Mouse (Mus musculus) fibroblast of lung, adult 2 months (primary cell): ENCODE data around the gene Gucy1b2.

Experiments used
- DNase-seq: peaks from one replicate; pipeline ENCODE4 v3.0.0-alpha.2; 2011; ENCODE audit warnings: low read depth

The Gucy1b2 gene

DNA sequence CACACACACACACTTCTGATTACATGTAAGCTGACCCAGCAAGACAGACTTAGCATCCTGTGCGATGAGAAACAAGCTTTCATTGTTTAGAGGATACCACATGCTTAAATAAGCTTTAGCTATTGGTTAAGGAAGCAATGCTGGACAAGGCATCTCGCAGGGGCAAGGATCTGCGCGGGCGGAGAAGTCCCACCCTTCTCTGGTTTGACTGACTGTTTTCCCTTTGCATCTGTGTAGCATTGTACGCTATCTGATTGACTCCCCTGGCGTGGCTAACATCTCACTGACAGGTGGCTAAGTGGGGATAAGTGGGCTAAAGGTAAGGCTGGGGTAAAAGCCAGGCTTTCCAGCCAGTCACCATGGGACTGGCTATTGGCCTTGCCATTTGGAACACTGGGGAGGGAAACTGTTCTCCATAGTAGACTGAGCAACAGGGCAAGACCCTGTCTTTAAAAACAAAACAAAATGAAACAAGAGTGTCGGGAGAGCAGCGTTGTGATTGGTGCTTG, at the start of gene Gucy1b2:
Gene Gucy1b2, minus strand, starts transcription at position 51 of the 509 bp plus-strand sequence.
- no peak for DNase-seq

GRCm38 (mm10) chr14:62497391-62497790, 41.3 kb upstream of the Gucy1b2 start:
- peak; percentile 73 for DNase-seq

- no peak for DNase-seq
These were observed 40.4 kb upstream of the Gucy1b2 start for GRCm38 (mm10) chr14:62496501-62496900.

- no peak for DNase-seq
These were observed 37.4 kb upstream of the Gucy1b2 start for GRCm38 (mm10) chr14:62493456-62493855.

DNA sequence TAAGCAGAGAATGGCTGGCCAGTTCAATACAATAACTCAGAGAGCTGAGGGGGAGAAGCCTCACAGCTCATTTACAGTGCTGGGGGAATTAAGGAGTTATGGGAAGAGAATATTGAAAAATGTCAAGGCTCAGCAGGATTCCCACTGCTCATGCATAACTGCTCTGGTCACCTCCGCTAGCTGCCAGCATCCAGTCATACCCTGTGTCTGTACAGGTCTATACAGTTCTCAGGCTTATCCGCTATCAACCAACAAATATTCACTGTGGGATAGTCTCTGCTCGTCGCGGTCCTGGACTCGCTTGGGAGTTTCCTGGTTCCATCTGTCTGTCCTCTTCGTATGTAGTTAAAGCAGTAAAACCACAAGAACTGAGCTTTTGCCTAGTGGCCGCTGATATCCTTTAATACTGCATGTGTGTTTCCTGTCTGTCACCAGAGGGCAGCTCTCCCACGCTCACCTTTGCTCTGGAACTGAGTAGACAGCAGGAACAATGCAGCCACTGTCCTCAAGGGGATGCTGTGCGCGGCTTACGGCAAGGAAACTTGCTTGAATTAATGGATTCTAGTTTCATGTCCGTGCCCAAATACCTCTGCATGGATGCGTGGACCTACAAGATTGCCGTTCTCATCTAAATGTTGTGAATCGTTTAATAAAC, 36.2 kb upstream of the Gucy1b2 start:
- DNase-seq = peak; percentile 77

- no peak for DNase-seq
These were observed 32.2 kb upstream of the Gucy1b2 start for GRCm38 (mm10) chr14:62488270-62488669.

DNA sequence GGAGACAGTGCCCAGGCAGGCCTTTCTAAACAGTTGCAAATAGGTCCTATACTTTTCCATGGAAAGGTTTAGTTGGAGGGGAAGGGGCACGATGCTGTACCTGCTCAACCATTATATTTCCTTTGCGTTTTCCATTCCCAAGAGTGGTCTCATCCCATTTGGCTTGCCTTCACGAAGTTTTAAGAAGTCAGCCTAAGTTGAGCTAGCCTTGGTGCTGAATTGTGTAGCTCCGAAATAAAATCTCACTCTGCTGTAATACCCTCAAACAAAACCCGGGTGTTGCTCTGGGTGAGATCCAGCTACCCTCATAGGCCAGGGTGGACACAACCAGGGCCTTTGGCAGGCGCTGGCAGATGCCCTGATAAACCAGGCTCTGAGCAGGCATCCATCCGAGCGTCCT, 25.3 kb upstream of the Gucy1b2 start:
- no peak for DNase-seq

GRCm38 (mm10) chr14:62479395-62479794, 23.3 kb upstream of the Gucy1b2 start:
- no peak for DNase-seq

GRCm38 (mm10) chr14:62474481-62474880, 18.4 kb upstream of the Gucy1b2 start:
- no peak for DNase-seq

- DNase-seq = no peak
These were observed 16.0 kb upstream of the Gucy1b2 start for GRCm38 (mm10) chr14:62472061-62472460.

DNA sequence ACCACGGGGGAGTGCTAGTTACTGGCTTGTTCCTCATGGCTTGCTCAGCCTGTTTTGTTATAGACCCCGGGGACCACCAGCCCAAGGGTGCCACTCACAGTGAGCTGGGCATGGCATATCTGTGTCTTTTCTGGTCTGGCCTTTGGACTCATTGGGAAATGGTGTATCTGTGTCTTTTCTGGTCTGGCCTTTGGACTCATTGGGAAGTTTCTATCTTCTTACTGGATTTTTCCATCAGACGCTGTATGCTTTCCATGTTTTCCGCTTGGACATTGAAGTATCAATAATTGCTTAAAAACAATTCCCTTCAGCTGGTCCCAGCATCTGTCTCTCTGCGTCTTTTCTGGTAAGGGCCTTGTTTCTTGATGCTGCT, 12.7 kb upstream of the Gucy1b2 start:
- no peak for DNase-seq

DNA sequence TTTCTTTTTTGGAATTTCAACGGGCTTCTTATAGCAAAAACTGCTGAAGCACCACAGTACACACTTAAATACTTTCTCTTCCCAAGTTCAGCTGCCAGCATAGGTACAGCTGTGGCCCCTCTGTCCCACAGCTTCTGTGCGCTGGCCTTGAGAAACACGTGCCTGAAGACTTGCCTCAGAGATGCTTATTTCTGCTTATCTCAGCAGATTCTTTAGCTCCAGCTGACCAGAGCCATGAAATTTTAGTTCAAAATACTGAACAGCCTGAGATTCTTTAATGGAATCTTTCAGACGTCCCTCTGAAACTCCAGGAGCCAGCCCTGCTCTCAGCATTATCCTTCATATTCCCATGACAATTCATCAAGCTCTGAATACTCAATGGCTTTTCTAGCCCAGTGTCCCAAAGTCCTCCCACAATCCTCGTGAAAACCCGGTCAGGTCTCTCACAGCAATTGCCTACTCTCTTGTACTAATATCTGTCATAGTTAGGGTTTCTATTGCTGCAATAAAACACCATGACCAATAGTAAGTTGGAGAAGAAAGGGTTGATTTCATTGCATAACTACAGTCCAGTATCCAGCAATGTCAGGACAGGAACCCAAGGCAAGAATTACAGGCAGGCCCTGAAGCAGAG, 12.1 kb upstream of the Gucy1b2 start:
- no peak for DNase-seq

DNA sequence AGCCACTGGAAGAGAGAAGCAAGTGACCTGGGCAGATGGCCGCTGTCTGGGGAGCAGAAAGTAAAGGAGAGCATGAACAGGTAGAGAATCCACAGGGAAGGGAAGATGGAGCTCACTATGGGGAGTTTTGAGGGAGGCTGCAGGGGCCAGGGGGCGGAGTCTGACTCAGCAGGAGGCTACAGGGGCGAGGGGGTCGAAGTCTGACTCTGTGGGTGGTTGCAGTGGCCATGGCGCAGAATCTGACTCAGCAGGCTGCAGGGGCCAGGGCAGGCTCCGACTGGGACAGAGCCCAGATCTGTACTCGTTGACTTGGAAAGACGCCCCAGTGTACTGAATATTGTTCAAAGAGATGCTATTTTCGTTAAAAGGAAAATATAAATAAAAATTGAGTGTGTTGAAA, 8.9 kb upstream of the Gucy1b2 start:
- peak; percentile 42 for DNase-seq

DNA sequence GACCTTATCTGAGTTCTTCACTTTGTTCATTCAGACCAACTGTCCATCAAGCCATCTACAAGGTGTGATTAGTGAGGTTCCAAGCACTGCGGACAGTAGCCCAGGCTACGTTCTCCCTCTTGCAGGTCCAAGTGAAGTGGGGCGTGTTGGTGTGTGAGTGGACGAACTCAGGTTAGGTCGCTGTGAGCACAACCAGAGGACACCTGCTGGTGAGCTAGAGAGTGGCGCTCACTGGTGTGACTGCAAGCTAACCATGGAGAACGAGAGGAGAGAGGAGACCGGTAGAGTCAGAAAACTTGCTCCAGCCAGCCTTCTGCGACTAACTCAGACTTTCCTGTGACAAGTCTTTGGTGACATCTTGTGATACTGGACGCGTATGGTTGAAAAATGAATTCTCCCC, 3.5 kb upstream of the Gucy1b2 start:
- DNase-seq = no peak

GRCm38 (mm10) chr14:62457420-62458181, 1.5 kb upstream of the Gucy1b2 start:
- peak; percentile 62 for DNase-seq

GRCm38 (mm10) chr14:62455570-62455879, 564 bp downstream of the Gucy1b2 start:
- no peak for DNase-seq

GRCm38 (mm10) chr14:62454760-62455569, 1.1 kb downstream of the Gucy1b2 start:
- no peak for DNase-seq

- no peak for DNase-seq
These were observed 2.0 kb downstream of the Gucy1b2 start for GRCm38 (mm10) chr14:62454136-62454535.

DNA sequence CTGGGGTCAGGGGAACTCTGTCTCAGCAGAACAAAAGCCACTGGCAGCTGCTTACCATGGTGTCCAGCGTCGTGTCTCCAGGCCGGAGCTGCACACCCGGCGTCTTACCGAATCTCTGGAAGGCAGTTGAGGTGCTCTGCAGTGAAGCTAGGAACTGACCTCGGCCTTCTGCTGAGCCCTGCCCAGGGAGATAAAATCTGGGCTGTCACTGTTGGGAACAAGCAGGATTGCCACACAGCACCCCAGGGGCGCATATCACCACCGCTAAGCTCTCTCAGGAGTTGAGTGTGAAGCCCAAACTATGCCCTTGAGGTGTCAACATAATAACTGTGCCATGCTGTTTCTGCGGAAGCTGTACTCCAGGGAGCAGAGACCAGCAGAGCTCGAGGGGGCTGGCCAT, 2.8 kb downstream of the Gucy1b2 start:
- DNase-seq = no peak

GRCm38 (mm10) chr14:62450706-62451105, 5.4 kb downstream of the Gucy1b2 start:
- DNase-seq = no peak

DNA sequence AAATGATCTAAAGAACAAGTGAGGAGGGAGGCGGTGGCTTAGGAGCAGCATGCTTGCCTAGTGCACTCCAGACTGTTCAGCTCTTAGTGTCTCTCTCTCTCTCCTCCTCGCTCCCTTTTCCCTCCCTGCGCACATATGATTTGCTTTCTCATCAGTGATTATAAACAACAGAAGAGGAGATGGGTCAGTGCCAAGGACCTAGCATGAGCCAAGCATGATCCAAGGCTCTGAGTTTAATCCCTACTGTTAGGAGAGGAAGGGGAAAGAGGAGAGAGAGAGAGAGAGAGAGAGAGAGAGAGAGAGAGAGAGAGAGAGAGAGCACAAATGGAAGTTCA, 8.9 kb downstream of the Gucy1b2 start:
- no peak for DNase-seq

DNA sequence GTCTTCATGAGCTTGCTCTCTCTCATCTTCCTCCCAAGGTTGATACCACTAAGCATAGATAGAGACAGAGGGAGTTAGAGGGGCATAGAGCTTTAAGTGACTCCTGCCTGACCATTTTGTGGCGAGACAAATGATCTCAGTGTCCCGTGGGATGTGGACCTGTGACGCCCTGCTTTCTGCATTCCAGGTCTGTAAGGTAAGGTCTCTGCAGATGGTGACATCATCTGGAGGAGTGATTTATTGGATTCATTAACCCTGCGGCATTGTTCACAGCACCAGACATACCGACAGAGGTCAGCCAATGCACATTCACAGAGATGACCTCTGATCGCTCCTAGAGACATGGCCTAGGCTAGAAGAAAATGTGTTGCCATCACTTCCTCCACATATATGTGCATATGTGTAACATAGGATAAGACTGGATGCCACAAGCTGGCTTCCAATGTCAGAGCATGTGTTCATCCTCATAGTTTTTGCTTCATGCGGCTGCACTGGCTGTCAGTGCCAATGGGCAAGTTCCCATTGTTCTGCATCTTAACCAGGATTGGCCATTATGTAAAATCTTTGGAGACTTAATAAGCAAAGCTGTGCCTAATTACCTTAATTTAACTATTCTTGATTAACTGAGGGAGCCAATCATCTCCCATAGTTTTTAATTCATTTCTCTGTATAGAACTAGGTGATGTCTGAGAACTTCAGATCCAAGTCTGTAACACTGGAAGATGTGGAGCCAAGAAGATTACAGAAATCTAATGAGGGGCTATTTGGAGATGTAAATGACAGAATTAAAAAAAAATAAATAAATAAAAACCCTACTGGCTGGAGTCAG, 9.5 kb downstream of the Gucy1b2 start:
- no peak for DNase-seq
